Mouse (Mus musculus) layer of hippocampus, adult 18-20 months (tissue): ENCODE data around the gene Gm10647. TPM values are rescaled to one million over a fixed set of nuclear protein-coding genes. Genes with fewer than 3 reads are reported as not detected.

Source experiments
- DNase-seq, 2 experiments: peaks; one replicate each; pipeline ENCODE4 v3.0.0; 2022; ENCODE audit warnings: low spot score in 2 of 2
- total RNA-seq, 2 experiments: library from RNA; stranded (reverse); gene quantifications; 2 replicates each; pipeline ENCODE4 v1.2.3; 2021

The Gm10647 gene
- total RNA-seq, 2 experiments from 2014 or later: 0.36 to 0.59 TPM

GRCm38 (mm10) chr9:66846822-66847221 is 50.0 kb downstream of the Gm10647 start:
- DNase-seq: no peak

Other genes with a start within 250 kb of the Gm10647 start
- gene Usp3, start 203.9 kb upstream of the Gm10647 start, total RNA-seq: 10 to 100 TPM; 38.7 to 42.0 TPM
- 10 to 100 TPM; 45.8 to 55.2 TPM for gene Car12, start 83.4 kb upstream of the Gm10647 start, total RNA-seq
- gene Aph1b, start 1.5 kb upstream of the Gm10647 start, total RNA-seq: 10 to 100 TPM; 32.0 to 34.5 TPM
- gene Aph1c, start 37.7 kb downstream of the Gm10647 start, total RNA-seq: 10 to 100 TPM in 1 of 2 experiments, 1 to 10 TPM in 1; 9.0 to 10.6 TPM
- 10 to 100 TPM; 53.6 to 57.1 TPM for gene Rab8b, start 122.6 kb downstream of the Gm10647 start, total RNA-seq
- gene Rps27l, start 149.0 kb downstream of the Gm10647 start, total RNA-seq: 10 to 100 TPM; 35.9 to 39.4 TPM
- 10 to 100 TPM; 14.8 to 16.6 TPM for gene Lactb, start 178.4 kb downstream of the Gm10647 start, total RNA-seq